Mouse (Mus musculus): ENCODE measurements at regions not wholly inside any gene's neighbourhood (a gene's known extent, or its start where the extent isn't known, plus 50 kb on each side); places are given as distances from the start of the nearest gene placed in this dataset.

DNA sequence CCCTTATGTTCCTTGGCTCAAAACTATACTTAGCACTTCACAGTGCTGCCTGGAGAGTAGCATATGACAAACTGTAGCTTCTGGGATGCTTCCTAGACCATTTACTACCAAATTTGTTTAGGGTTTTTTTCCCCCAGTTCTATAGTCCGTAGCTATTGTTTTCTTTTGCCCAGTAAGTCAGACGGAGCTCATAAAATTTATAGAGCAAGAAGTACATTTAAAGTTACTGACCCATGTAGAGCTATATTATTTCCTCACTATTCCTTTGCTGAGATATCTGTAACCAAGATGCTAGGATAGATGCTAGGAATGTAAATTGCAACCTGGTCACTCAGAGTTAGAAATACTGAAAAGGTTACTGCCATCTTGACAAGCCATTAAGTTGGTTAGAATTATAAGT is 380.4 kb upstream of the Map3k7 start:
- Histone ChIP-seq H3K27me3 (replicated peaks; ENCODE audit: insufficient read depth, low read length) (no peaks in the 10 kb centered on the region), H3K4me1 (ENCODE audit: insufficient read depth, low read depth, low read length) (no peaks in the 10 kb centered on the region), H3K27ac (ENCODE audit: low read length) (no peak overlapping the region), H3K4me3 (ENCODE audit: low read depth, low read length) (no peak overlapping the region), H3K4me2 (replicated peaks; ENCODE audit: low read depth, low read length) (no peak overlapping the region), H3K36me3 (ENCODE audit: insufficient read depth, low read length) (no peaks in the 10 kb centered on the region), H3K9ac (replicated peaks; ENCODE audit: low read depth) (no peak overlapping the region), H3K9me3 (ENCODE audit: low read length) (no peaks in the 10 kb centered on the region)
- 79% methylated on average over 2 of the region's 2 CpGs for WGBS
- TF ChIP-seq EP300 (IDR thresholded peaks at IDR 0.05) (no peak), CTCF (IDR thresholded peaks at IDR 0.05) (no peak)
- no peak for DNase-seq (ENCODE audit: low spot score)
- no peak for ATAC-seq

GRCm38 (mm10) chr4:31584171-31584570 is 379.7 kb upstream of the Map3k7 start:
- H3K9ac ChIP-seq (replicated peaks; ENCODE audit: low read depth) = no peak overlapping the region
- no peaks in the 10 kb centered on the region for H3K4me1 ChIP-seq (ENCODE audit: insufficient read depth, low read depth, low read length)
- DNase-seq (ENCODE audit: low spot score) (no peak), ATAC-seq (no peak)
- WGBS = 79% methylated on average over 3 of the region's 3 CpGs
- no peak for TF ChIP-seq CTCF (IDR thresholded peaks at IDR 0.05)
- TF ChIP-seq EP300 (IDR thresholded peaks at IDR 0.05) = no peak
- H3K9me3 ChIP-seq (ENCODE audit: low read length) = no peaks in the 10 kb centered on the region
- no peak overlapping the region for H3K4me2 ChIP-seq (replicated peaks; ENCODE audit: low read depth, low read length)
- H3K36me3 ChIP-seq (ENCODE audit: insufficient read depth, low read length) = no peaks in the 10 kb centered on the region
- no peaks in the 10 kb centered on the region for H3K27me3 ChIP-seq (replicated peaks; ENCODE audit: insufficient read depth, low read length)
- no peak overlapping the region for H3K27ac ChIP-seq (ENCODE audit: low read length)
- no peak overlapping the region for H3K4me3 ChIP-seq (ENCODE audit: low read depth, low read length)

DNA sequence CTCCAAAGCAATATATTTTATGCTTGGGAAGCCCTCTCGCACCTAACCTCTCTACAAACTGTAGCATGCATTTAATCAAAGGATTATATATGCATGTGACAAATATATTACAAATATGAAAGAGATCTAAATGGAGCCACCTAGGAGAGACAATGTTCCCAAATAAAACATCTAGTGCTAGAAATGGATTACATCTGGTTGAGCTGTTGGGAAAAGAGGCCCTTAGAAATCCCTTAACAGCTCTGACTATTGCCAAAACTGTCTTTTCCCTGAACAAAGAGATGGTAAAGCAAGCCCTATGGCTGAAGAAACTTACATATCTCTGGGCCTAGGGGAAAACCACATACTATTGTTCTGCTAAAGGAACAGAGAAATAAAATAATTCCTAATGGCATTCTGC is 369.8 kb upstream of the Map3k7 start:
- WGBS = 67% methylated on average over 1 of the region's 1 CpGs
- Histone ChIP-seq H3K9me3 (ENCODE audit: low read length) (no peaks in the 10 kb centered on the region), H3K27ac (ENCODE audit: low read length) (no peak overlapping the region), H3K4me3 (ENCODE audit: low read depth, low read length) (no peak overlapping the region), H3K27me3 (replicated peaks; ENCODE audit: insufficient read depth, low read length) (no peaks in the 10 kb centered on the region), H3K4me2 (replicated peaks; ENCODE audit: low read depth, low read length) (no peak overlapping the region), H3K36me3 (ENCODE audit: insufficient read depth, low read length) (no peaks in the 10 kb centered on the region), H3K9ac (replicated peaks; ENCODE audit: low read depth) (no peak overlapping the region), H3K4me1 (ENCODE audit: insufficient read depth, low read depth, low read length) (no peaks in the 10 kb centered on the region)
- DNase-seq (ENCODE audit: low spot score) = peak; percentile 25
- no peak for ATAC-seq
- no peak for TF ChIP-seq EP300 (IDR thresholded peaks at IDR 0.05)

DNA sequence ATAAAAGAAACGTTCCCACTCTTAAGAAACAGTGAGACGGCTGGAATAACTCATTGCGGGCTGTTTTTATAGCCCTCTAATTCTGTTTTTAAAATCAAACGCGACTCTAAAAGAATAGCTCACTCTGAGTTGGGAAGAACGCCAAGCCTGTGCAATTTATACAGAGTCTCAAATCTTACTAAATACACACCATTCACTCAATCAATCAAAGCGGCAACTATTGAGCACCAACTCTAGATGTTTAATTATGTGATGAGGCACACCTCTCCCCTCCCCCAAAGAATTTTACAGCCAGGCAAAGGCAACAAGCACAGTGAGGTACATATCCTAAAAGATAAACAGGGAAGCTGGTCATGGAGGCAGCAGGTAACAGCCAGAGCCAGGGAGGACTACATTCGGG is 362.4 kb upstream of the Map3k7 start:
- DNase-seq (ENCODE audit: low spot score) (peak; percentile 40), ATAC-seq (no peak)
- TF ChIP-seq CTCF (IDR thresholded peaks at IDR 0.05) (no peak), EP300 (IDR thresholded peaks at IDR 0.05) (no peak)
- Histone ChIP-seq H3K4me3 (ENCODE audit: low read depth, low read length) (no peak overlapping the region), H3K9ac (replicated peaks; ENCODE audit: low read depth) (no peak overlapping the region), H3K27ac (ENCODE audit: low read length) (no peak overlapping the region), H3K36me3 (ENCODE audit: insufficient read depth, low read length) (no peaks in the 10 kb centered on the region), H3K4me1 (ENCODE audit: insufficient read depth, low read depth, low read length) (no peaks in the 10 kb centered on the region), H3K4me2 (replicated peaks; ENCODE audit: low read depth, low read length) (no peak overlapping the region), H3K27me3 (replicated peaks; ENCODE audit: insufficient read depth, low read length) (no peaks in the 10 kb centered on the region), H3K9me3 (ENCODE audit: low read length) (no peaks in the 10 kb centered on the region)
- 36% methylated on average over 8 of the region's 8 CpGs for WGBS

DNA sequence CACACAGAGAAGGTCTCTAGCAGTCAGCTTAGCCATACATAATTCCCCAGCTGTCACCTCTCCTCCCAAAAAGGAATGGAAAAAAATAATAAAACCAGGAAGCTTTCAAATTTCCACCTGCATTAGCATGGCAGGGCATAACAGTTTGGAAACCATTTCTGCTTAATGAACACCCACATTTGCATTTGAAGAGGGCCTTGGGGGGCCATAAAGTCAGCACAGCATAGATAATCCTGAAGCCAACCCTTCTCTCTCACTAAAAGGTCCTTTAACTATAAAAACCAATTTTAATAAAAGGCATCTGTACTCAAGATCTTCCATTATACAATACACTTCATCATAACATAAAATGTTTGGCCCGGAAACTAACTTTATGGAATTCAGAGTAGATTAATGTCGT is 360.1 kb upstream of the Map3k7 start:
- Histone ChIP-seq H3K9ac (replicated peaks; ENCODE audit: low read depth) (no peak overlapping the region), H3K36me3 (ENCODE audit: insufficient read depth, low read length) (no peaks in the 10 kb centered on the region), H3K4me2 (replicated peaks; ENCODE audit: low read depth, low read length) (no peak overlapping the region), H3K9me3 (ENCODE audit: low read length) (no peaks in the 10 kb centered on the region), H3K4me3 (ENCODE audit: low read depth, low read length) (no peak overlapping the region), H3K4me1 (ENCODE audit: insufficient read depth, low read depth, low read length) (no peaks in the 10 kb centered on the region), H3K27me3 (replicated peaks; ENCODE audit: insufficient read depth, low read length) (no peaks in the 10 kb centered on the region), H3K27ac (ENCODE audit: low read length) (no peak overlapping the region)
- TF ChIP-seq EP300 (IDR thresholded peaks at IDR 0.05) = no peak
- TF ChIP-seq CTCF (IDR thresholded peaks at IDR 0.05) = no peak
- ATAC-seq (no peak), DNase-seq (ENCODE audit: low spot score) (no peak)
- 90% methylated on average over 2 of the region's 2 CpGs for WGBS

DNA sequence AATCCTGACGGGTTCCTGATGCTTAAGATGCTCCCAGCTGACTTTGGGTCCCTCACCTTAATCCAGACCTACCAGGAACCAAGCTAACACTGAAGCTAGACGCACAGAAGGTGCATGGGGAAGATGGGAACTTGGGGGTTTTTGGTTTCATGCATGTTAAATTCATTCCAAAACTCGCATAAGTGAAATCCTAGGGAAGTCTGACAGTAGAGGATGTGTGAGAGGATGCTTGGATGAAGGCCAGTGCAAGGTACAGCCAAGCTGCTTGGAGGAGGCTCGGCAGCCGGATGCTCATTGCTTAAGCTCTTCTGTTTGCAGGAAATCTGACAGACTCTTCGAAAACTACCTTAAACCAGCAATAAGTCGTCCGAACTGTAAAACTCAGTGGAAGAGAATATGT is 355.1 kb upstream of the Map3k7 start:
- H3K4me1 ChIP-seq (ENCODE audit: insufficient read depth, low read depth, low read length) = no peaks in the 10 kb centered on the region
- no peak overlapping the region for H3K4me3 ChIP-seq (ENCODE audit: low read depth, low read length)
- DNase-seq (ENCODE audit: low spot score) = no peak
- ATAC-seq = no peak
- no peaks in the 10 kb centered on the region for H3K36me3 ChIP-seq (ENCODE audit: insufficient read depth, low read length)
- WGBS = 60% methylated on average over 8 of the region's 8 CpGs
- H3K4me2 ChIP-seq (replicated peaks; ENCODE audit: low read depth, low read length) = no peak overlapping the region
- H3K9me3 ChIP-seq (ENCODE audit: low read length) = no peaks in the 10 kb centered on the region
- H3K27me3 ChIP-seq (replicated peaks; ENCODE audit: insufficient read depth, low read length) = no peaks in the 10 kb centered on the region
- TF ChIP-seq CTCF (IDR thresholded peaks at IDR 0.05) = no peak
- TF ChIP-seq EP300 (IDR thresholded peaks at IDR 0.05) = no peak
- no peak overlapping the region for H3K27ac ChIP-seq (ENCODE audit: low read length)
- no peak overlapping the region for H3K9ac ChIP-seq (replicated peaks; ENCODE audit: low read depth)

- no peak overlapping the region for H3K9ac ChIP-seq (replicated peaks; ENCODE audit: low read depth)
- H3K27me3 ChIP-seq (replicated peaks; ENCODE audit: insufficient read depth, low read length) = no peaks in the 10 kb centered on the region
- no peaks in the 10 kb centered on the region for H3K36me3 ChIP-seq (ENCODE audit: insufficient read depth, low read length)
- ATAC-seq = no peak
- TF ChIP-seq CTCF (IDR thresholded peaks at IDR 0.05) = no peak
- no peak for TF ChIP-seq EP300 (IDR thresholded peaks at IDR 0.05)
- no peak overlapping the region for H3K4me3 ChIP-seq (ENCODE audit: low read depth, low read length)
- H3K9me3 ChIP-seq (ENCODE audit: low read length) = no peaks in the 10 kb centered on the region
- no peaks in the 10 kb centered on the region for H3K4me1 ChIP-seq (ENCODE audit: insufficient read depth, low read depth, low read length)
- 81% methylated on average over 6 of the region's 6 CpGs for WGBS
- no peak for DNase-seq (ENCODE audit: low spot score)
- H3K4me2 ChIP-seq (replicated peaks; ENCODE audit: low read depth, low read length) = no peak overlapping the region
- no peak overlapping the region for H3K27ac ChIP-seq (ENCODE audit: low read length)
Observed at GRCm38 (mm10) chr4:31609559-31609958, 354.3 kb upstream of the Map3k7 start.

Data from lung, postnatal 0 days (tissue).